Mouse (Mus musculus): ENCODE measurements around the gene Calm5.

- no peak for TF ChIP-seq GATA1 (IDR thresholded peaks at IDR 0.05; ENCODE audit: low read length)
- no peak for TF ChIP-seq TAL1 (IDR thresholded peaks at IDR 0.05; ENCODE audit: low read length)
Measured at GRCm38 (mm10) chr13:3872832-3873231, 18.9 kb downstream of the Calm5 start.

All from erythroblast, embryonic 14.5 days (primary cell).